Mouse (Mus musculus) heart, embryonic 16.5 days (tissue): ENCODE measurements around the gene Taf1a. TPM values are rescaled to one million over a fixed set of nuclear protein-coding genes. Genes with fewer than 3 reads are reported as not detected.
"Not testable (repeated sequence)": the region's sequence is repeated elsewhere in the genome, so short reads cannot be mapped to it uniquely, and the experiment has no call there.

Source experiments
- ATAC-seq: fragments of 200-750 bp; cut with Nextera tagmentation; replicated peaks from 2 replicates; pipeline ENCODE4 v1.8.0; 2017; ENCODE audit warnings: moderate number of reproducible peaks; ENCODE audit not compliant: insufficient read depth, low FRiP score; ENCODE audit errors: extremely low read depth
- H3K27ac ChIP-seq: fragments of 300-500 bp; sonication (generic); 2 replicates; pipeline ENCODE4 v1.5.1; 2014; ENCODE audit warnings: mild to moderate bottlenecking, low read length, control low read depth, moderate library complexity
- H3K27me3 ChIP-seq: fragments of 300-500 bp; sonication (generic); 2 replicates; pipeline ENCODE4 v1.6.1; 2014; ENCODE audit warnings: low read length, mixed read lengths; ENCODE audit not compliant: control insufficient read depth, insufficient read depth
- H3K36me3 ChIP-seq: fragments of 300-500 bp; sonication (generic); 2 replicates; pipeline ENCODE4 v1.6.1; 2014; ENCODE audit not compliant: control insufficient read depth, insufficient read depth
- H3K4me1 ChIP-seq: fragments of 300-500 bp; sonication (generic); 2 replicates; pipeline ENCODE4 v1.6.1; 2014; ENCODE audit warnings: low read length, mixed read lengths; ENCODE audit not compliant: control insufficient read depth, insufficient read depth
- H3K4me2 ChIP-seq: fragments of 300-500 bp; sonication (generic); 2 replicates; pipeline ENCODE4 v1.6.1; 2014; ENCODE audit warnings: low read depth, mild to moderate bottlenecking, control low read depth, low read length
- H3K4me3 ChIP-seq: fragments of 300-500 bp; sonication (generic); 2 replicates; pipeline ENCODE4 v1.5.1; 2014; ENCODE audit warnings: mild to moderate bottlenecking, control low read depth, low read length
- H3K9ac ChIP-seq: fragments of 300-500 bp; sonication (generic); 2 replicates; pipeline ENCODE4 v1.6.1; 2014; ENCODE audit warnings: low read length, control low read depth
- H3K9me3 ChIP-seq: fragments of 300-500 bp; sonication (generic); replicated peaks from 2 replicates; pipeline ENCODE4 v1.6.1; 2016; ENCODE audit warnings: low read length; ENCODE audit not compliant: control insufficient read depth
- WGBS: fragments of 180-500 bp; shearing (Covaris S2); extraction: QIAGEN DNeasy Blood & Tissue Kit; methylation state at CpG from one replicate; pipeline ENCODE4 v1.1.7; 2014; 5-methylcytosine and 5-hydroxymethylcytosine counted together
- polyA plus RNA-seq: library from polyadenylated mRNA; unstranded; fragments of >200 nt; fragmentation: Nextera tagmentation; extraction: Ambion mirVana; gene quantifications from 2 replicates; pipeline ENCODE4 v1.2.1, GENCODE M21; 2015

The Taf1a gene
- polyA plus RNA-seq, result 13.3 and 15.0 TPM in 2 replicates

DNA sequence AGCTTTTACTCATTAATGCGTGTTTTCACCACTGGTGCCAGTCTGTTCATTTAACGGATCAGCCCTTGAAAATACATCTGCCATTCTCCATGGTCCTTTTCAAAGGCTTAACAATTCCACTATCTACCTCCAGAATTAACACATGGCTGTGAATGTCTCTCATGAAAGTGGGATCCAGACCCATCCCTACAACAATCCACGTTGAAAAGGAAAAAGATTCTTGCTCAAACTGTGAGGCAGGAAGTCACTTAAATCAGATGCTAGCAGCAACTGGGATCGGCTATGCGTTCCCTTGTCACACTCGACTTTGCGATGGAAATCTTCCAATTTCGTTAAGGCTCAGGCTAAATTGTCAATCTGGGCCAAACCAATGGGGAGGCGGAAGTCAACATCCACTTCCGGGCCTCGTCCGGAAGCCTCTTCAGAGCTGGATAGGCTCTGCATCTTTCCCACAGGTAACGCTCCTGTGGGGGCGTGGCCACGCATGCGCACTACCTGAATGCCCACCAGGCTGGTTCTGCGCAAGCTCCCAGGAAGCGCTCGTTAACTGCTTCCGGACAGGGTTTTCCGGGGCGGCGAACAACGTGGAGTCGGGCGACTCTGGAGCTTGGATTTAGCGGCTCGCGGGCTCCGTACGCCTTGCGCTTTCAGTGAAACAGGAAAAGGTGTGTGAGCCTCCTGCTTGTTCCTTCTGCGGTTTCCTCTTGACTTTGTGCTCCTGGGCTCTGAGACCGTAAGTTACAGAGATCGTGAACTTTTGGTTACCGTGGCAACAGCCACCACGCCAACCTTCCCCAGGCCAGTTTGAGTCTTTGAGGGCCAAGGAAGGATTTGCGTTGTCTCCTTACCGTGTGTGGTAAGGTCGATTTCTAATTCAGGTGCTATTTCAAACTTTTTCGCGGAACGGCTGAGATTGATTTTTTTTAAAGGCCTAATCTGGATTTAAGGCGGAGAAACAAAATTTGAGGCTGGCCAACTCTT, at the start of gene Taf1a:
Gene Taf1a (plus strand): TSS at position 556 of the 981 bp plus-strand sequence.
- Histone ChIP-seq H3K4me1 (peaks cover 7% of the 10 kb centered on the region), H3K4me3 (peak within 1 kb of the TSS; percentile 77), H3K9ac (peak within 1 kb of the TSS; percentile 73), H3K4me2 (peak within 1 kb of the TSS; percentile 94), H3K36me3 (no peaks in the 10 kb centered on the region), H3K27me3 (0 out of 2 replicates have a peak, but pooled peaks cover 4% of the 10 kb centered on the region), H3K27ac (peak within 1 kb of the TSS; percentile 50), H3K9me3 (no peaks in the 10 kb centered on the region)
- WGBS, result 6% methylated on average over 44 of the region's 44 CpGs
- peak; percentile 99 for ATAC-seq

DNA sequence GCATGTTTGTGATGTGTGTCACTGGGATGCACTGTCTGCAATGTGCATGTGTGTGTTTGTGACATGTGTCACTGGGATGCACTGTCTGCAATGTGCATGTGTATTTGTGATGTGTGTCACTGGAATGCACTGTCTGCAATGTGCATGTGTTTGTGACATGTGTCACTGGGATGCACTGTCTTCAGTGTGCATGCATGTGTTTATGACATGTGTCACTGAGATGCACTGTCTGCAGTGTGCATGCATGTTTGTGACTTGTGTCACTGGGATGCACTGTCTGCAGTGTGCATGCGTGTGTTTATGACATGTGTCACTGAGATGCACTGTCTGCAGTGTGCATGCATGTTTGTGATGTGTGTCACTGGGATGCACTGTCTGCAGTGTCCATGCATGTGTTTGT, 45.9 kb upstream of the Taf1a start:
- peaks cover 24% of the 10 kb centered on the region; the same call in 1 of the 2 replicates for H3K36me3 ChIP-seq
- H3K9me3 ChIP-seq, H3K27ac ChIP-seq, ATAC-seq, H3K27me3 ChIP-seq, H3K4me3 ChIP-seq, H3K4me2 ChIP-seq, H3K9ac ChIP-seq: not testable (repeated sequence)
- H3K4me1 ChIP-seq, result peaks cover 10% of the 10 kb centered on the region
- 93% methylated on average over 1 of the region's 1 CpGs for WGBS

DNA sequence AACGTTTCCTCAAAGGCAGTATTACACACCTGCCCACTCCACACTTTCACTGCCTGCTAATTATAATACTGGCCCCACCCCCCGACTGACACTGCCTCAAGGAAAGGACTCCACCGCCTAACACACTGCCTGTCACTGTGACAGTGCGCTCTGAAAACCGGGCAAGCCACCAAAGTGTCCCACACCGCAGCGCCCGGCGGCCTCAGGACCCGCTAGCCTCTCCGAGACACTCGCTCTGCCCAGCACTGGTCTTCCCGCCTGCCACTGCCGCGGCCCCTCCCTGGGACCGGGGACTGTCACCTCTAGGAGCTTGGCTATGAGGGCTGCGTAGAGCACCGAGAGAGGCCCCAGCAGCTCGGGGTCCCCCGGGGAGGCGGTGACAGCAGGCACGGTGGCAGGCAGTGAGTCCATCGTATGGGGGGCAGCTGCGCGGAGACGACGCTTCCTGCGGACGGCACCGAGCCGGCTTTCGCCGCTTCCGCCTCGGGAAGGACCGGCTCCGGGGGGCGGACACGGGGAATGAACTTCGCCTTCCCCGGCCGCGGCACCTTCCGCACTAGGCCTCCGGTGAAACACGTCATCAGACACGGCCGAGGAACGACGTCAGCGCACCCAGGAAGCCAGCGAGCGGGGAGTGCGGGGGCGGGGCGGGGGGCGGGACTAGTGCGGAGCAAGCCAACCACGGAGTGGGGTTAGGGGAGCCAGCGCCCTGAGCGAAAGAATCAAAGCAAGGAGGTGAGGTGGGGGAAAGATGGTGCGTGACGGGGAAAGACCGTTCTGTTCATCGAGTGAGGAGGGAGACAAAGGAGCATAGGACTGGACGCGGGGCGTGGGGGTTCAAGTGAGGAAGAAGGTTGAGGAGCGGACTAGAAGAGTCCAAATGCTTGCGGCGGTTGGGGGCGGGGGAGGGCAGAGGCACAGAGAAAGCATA, 43.6 kb upstream of the Taf1a start:
- Histone ChIP-seq H3K27me3 (no peaks in the 10 kb centered on the region), H3K4me2 (peak overlapping the region; percentile 83), H3K4me3 (peak overlapping the region; percentile 99), H3K9me3 (no peaks in the 10 kb centered on the region), H3K27ac (peak overlapping the region; percentile 87), H3K4me1 (peaks cover 10% of the 10 kb centered on the region), H3K9ac (peak overlapping the region; percentile 94), H3K36me3 (peaks cover 23% of the 10 kb centered on the region; the same call in 1 of the 2 replicates)
- ATAC-seq, result peak; percentile 95
- WGBS, result under 1% methylated on average over 72 of the region's 72 CpGs

DNA sequence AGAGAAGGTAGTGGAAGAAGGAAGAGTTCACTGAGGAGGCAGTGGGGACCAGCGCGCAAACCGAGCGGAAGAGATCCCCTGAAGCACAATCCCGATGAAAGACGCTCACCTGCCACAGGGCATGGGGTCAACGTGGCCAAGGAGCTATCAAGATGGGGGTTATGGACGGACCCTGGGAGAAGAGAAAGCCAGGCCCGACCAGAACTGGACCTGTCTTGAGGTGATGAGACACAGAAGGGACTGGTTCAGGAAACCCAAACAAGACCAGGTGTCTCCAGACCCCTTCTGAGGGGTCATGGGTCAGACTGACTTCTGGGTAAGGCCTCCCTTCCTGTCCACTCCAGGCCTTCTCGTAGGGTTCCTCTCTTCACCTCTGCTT, 43.0 kb upstream of the Taf1a start:
- Histone ChIP-seq H3K9ac (peak overlapping the region; percentile 94), H3K4me1 (peaks cover 10% of the 10 kb centered on the region), H3K36me3 (peaks cover 22% of the 10 kb centered on the region), H3K9me3 (no peaks in the 10 kb centered on the region), H3K27me3 (no peaks in the 10 kb centered on the region), H3K4me2 (peak overlapping the region; percentile 83), H3K27ac (peak overlapping the region; percentile 87), H3K4me3 (peak overlapping the region; percentile 99)
- ATAC-seq, result no peak
- WGBS, result 2% methylated on average over 10 of the region's 10 CpGs

DNA sequence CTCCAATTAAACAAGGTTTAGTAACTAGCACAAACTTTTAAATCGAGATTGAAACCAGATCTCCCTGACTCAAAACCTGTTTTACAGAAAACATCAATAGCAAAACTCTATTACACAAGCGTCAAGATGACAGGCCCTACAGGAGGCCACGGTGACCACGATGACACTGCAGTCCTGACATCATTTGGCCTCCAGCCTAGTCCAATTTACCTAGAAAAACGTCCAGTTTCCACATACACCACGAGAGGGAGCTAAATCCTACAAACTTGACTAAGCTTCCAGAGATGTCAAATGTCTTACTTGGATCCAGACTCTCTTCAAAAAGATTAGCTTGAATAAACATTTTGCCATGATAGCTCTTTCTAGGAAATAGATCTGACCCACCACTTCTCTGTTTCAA, 38.9 kb upstream of the Taf1a start:
- no peak overlapping the region for H3K4me3 ChIP-seq
- no peaks in the 10 kb centered on the region for H3K27me3 ChIP-seq
- no peak for ATAC-seq
- H3K4me2 ChIP-seq, result no peak overlapping the region
- 18% methylated on average over 6 of the region's 6 CpGs for WGBS
- H3K9ac ChIP-seq, result no peak overlapping the region
- H3K4me1 ChIP-seq, result peaks cover 9% of the 10 kb centered on the region
- H3K27ac ChIP-seq, result no peak overlapping the region
- no peaks in the 10 kb centered on the region for H3K9me3 ChIP-seq
- H3K36me3 ChIP-seq, result peaks cover 30% of the 10 kb centered on the region

DNA sequence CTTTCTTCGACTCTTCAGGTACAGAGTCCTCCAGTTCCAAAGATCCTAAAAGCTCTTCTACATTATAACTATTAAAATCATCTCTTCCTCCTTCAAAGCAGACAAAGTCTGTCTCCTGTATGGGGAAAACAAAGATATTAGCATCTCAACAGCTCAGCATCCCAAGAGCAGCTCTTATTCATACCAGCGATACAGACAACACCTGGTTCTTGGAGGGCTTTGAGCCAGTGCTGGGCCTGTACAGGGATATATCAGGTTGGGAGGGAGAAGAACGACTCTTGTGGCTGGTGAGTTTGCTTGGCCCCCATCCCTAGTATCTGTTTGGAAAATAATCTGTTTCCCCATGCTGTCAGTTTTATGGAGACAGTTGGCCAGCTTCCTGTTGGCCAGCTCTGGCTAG, 29.9 kb upstream of the Taf1a start:
- 88% methylated on average over 3 of the region's 3 CpGs for WGBS
- Histone ChIP-seq H3K27me3 (no peaks in the 10 kb centered on the region), H3K9ac (no peak overlapping the region), H3K9me3 (no peaks in the 10 kb centered on the region), H3K27ac (no peak overlapping the region), H3K4me3 (no peak overlapping the region), H3K4me1 (no peaks in the 10 kb centered on the region), H3K36me3 (peaks cover 49% of the 10 kb centered on the region), H3K4me2 (no peak overlapping the region)
- ATAC-seq, result no peak

DNA sequence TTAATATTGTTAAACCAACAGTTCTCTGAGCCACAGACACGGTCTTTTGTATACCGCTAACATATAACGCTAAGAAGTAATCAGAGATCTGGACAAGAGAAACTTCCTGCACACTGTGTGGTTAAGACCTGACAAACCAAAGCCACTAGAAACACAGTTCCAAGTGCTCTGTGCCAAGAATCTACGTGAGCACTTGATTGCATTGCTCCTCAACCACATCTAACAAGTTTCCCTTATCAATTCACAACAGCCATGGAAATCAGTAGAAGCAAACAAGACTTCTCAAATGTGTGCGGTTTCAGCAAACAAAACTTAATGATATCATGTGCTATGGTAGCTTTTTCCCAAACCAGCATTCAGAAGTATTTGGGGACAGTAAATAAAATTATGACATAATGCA, 26.5 kb upstream of the Taf1a start:
- 78% methylated on average over 5 of the region's 5 CpGs for WGBS
- no peaks in the 10 kb centered on the region for H3K27me3 ChIP-seq
- peaks cover 43% of the 10 kb centered on the region for H3K36me3 ChIP-seq
- no peak for ATAC-seq
- H3K9ac ChIP-seq, result no peak overlapping the region
- H3K4me1 ChIP-seq, result no peaks in the 10 kb centered on the region
- H3K4me3 ChIP-seq, result no peak overlapping the region
- no peak overlapping the region for H3K27ac ChIP-seq
- no peaks in the 10 kb centered on the region for H3K9me3 ChIP-seq
- H3K4me2 ChIP-seq, result no peak overlapping the region

DNA sequence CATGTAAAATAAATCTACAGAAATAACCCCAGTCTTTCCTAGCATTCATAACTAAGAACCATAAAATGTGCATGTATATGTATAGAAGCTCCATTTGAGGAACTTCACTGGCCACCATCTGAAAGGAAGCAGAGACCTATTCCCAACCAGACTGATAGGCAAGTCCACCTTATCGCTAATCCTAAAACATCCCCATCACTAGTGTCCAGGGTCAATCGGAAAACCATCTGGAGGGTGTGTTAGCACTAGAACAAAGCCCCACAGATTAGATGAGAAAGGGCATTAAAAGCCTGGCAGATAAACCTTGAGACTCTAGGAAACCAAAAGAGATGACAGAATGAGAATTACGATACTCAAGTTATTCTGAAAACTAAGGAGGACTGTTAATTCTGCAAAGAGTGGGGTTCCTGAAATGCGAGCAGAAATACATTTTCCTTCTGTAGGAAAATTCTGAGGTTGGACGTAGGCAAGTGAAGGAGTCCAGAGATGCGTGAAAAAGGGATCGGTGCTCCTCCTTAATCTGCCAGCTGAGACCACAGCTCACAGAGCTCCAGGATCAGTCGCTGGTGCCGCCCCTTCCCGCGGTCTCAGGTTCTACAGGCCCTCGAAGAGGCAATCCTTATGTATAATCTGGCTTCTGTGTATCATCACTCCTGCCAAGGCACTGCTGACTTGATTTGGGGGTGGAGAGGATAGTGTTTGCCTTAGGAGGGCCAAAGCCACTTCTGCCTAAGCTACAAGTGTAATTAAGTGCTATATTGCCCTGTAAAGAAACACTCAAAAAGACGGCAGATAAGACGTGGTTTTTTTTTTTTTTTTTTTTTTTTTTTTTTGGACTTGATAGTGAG, 25.8 kb upstream of the Taf1a start:
- Histone ChIP-seq H3K36me3 (peaks cover 36% of the 10 kb centered on the region), H3K4me1 (peaks cover 5% of the 10 kb centered on the region), H3K27ac (no peak overlapping the region), H3K9me3 (no peaks in the 10 kb centered on the region), H3K4me3 (no peak overlapping the region), H3K4me2 (no peak overlapping the region), H3K9ac (no peak overlapping the region), H3K27me3 (no peaks in the 10 kb centered on the region)
- WGBS, result 72% methylated on average over 14 of the region's 14 CpGs
- ATAC-seq, result no peak
